Mouse (Mus musculus) heart, adult 8-10 months (tissue): ENCODE results near the gene Psmd2. TPM values are rescaled to one million over a fixed set of nuclear protein-coding genes. Genes with fewer than 3 reads are reported as not detected.

Experiments used
- DNase-seq: peaks from one replicate; pipeline ENCODE4 v3.0.0; 2022; ENCODE audit warnings: low spot score
- microRNA-seq: library from miRNA; unstranded; fragments of <30 nt; microRNA quantifications from one replicate; pipeline ENCODE4 v1.2.0, GENCODE M21; 2022
- total RNA-seq, 4 experiments: library from RNA; stranded (reverse); gene quantifications; 2 replicates each; pipeline ENCODE4 v1.2.4; 2022

Psmd2 gene
- total RNA-seq, 4 experiments from 2014 or later = 198 to 209 (median 203) TPM

DNA sequence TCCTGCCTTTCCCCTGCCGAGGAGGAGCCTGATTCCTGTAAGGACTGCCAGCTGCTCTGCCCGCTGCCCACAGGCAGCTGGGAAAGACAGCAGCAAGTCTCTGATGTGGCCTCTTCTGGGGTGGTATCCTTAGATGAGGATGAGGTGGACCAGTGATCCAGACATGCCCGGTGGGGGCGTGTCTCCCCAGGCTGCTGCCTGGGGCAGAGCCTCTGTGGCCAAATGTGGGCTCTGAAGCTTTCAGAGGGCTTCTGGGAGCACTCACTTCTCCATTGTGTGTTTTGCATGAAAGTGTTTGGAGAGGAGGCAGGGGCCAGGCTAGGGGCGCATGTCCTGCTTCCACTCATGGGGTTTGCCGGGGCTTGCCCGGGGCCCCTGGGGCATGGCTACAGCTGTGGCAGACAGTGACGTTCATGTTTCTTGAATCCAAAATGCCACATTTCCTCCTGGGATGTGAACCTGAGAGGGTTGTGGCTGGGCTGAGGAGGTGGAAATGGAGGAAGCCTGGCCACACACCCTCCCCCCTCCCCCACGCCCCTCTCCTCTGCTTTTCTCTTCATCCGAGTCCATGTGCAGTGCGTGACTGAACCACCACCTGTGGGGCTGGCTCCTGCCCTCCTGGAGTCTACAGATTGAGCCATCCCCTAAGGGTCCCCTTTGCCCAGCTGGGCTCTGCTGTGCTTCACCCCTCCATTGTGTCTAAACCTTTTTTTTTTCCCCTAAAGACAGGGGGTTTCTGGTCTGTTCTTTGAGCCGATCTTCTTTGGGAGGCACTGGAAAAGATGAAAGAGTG lies 50.5 kb downstream of the Psmd2 start:
- no peak for DNase-seq

GRCm38 (mm10) chr16:20702522-20702893 lies 51.1 kb downstream of the Psmd2 start:
- DNase-seq = peak; percentile 52

DNA sequence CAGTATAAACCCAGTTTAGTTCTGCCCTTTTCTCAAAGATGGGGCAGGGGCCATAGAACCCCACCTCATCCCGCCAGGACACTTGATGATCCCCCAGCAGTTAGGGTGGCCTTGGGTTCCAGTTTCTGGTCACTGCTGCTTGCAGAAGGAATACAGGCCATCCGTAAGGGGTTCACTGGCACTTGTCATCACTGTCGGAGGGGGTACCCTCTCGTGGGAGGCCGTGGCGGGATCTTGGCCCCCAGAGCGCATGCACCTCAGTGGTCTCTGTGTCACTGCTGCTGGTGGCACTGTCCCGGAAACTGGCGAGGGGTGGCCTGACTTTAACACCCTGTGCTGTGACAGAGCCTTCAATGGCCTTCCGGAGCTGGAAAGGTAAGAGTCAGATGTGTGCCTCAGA lies 51.6 kb downstream of the Psmd2 start:
- no peak for DNase-seq

DNA sequence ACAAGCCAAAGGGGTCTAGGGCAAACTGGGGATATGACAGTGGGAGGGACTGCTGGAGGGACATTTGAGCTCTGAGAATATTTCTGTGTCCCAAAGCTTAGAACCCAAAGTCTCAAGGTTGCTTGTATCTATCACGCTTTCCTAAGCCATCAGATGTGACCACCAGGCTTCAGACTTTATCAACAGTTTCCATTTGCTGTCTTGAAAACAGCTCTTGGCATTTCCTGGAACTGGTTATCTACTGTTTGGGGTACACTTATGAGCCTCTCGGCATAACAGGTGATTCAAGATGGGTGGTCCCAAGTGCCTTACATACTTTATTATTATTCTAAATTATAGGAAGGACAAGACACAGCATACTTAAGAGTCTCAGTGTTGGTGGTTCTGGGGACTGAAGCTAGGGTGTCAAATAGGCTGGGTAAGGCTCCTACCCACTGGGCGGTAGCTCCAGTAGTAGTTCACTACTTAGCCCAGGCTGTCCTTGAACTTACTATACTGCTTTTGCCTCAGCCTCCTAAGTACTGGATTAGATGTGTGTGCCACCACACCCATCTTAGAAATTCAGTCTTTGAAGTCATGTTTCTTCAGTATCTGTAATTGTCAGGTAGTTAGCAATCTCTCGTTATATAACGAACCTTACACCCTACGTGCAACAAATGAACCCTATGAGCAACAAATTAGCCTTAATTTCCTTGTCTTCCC lies 52.4 kb downstream of the Psmd2 start:
- DNase-seq = no peak

DNA sequence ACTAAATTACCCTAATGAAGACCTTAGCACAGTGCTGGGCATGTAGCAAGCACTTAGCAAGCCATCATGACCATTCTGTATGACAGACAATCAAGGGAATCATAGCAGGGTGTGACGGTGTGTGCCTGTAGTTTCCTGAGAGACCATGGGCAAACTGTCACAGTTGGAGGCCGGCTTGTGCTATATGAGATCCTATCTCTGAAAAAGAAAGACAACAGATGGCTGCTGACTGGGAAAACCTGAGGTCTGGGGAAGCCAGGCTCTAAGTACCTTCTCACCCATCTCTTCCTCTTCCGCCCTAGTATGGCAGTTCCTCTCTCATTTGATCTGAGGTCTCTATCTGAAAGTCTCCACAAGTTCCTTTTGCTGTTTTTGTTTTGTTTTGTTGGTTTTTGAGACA lies 54.3 kb downstream of the Psmd2 start:
- DNase-seq = no peak

GRCm38 (mm10) chr16:20706407-20707055 lies 55.1 kb downstream of the Psmd2 start:
- DNase-seq = no peak

DNA sequence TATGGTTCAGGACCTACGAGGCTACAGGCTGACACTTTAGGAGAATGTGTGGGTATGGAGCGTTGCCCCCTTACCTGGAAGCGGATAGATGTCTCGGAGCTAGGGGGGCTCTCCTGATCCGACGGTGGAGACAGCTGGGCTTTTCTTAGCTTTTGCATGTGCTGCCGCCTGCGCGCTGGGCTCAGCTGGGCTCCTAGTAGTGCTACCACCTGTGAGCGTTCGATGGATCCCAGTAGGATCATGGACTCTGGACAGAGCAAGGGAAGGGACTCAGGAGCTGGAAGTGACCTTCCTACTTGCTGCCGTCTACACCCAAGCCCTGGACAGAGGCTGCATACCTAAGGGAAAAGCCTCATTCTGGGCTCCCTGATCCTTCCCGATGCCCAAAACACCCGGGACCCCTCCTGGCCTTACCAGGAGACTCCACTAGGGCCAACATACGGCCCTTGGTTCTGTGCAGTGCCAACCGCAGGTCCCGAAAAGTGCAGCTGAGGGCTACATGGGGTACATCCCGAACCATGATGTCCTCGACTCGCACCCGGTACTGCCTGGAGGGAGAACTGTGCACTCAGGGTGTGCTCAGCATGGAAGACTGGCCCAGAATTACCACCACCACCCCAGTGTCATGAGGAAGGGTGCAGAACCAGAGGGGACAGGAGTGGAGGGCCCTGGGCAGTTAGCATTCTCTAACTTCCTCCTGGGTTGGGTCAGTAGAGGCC lies 56.9 kb downstream of the Psmd2 start:
- DNase-seq = no peak

GRCm38 (mm10) chr16:20708939-20709734 lies 57.7 kb downstream of the Psmd2 start:
- DNase-seq = no peak

DNA sequence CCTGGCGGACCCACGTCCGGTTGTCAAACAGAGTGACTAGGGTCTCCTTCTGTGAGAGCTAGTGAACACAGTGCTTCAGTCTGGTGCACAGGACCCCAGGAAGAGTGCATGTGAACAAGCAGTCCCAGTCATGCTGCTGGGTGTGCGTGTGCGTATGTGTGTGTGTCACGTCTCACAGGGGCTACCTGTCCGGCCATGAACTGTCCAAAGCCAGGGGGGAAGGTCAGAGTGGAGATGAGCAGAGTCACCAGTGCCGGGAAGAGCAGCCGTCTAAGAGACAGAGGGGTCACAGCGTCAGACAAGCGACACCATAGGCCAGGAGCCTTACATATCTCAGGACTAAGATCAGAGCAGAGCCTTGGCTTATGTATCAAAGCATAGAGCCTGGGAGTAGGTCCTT lies 58.9 kb downstream of the Psmd2 start:
- DNase-seq = no peak

DNA sequence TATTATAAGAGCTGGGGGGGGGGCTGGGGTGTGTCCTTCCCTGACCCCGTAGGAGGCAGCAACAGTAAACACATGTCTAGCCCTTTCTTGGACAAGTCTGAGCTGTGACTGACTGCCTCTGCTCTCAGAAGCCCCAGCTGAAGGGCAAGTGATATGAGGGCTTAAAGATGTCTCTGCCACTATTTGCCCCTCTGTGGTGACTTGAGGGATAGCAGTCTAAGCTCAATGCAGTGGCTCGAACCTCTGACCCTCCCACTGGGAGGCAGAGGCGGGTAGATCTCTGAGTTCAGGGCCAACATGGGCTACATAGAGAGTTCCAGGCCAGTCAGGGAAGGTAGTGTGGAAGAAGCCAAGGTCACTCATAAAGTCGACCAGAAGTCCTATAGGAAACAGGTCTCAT lies 59.4 kb downstream of the Psmd2 start:
- no peak for DNase-seq

GRCm38 (mm10) chr16:20712190-20712589 lies 60.7 kb downstream of the Psmd2 start:
- no peak for DNase-seq

- DNase-seq = no peak
These were observed 61.4 kb downstream of the Psmd2 start for GRCm38 (mm10) chr16:20712889-20713288.

Small RNA genes lying within 50 kb of the gene (microRNA-seq; reads per million reads assigned to microRNA genes)
- 0.84 reads per million for gene Mir1224

Other genes with a start within 250 kb of the Psmd2 start
- 10 to 100 TPM; 26.5 to 31.1 (median 27.8) TPM for gene Abcc5, start 225.3 kb upstream of the Psmd2 start, total RNA-seq
- gene Eif2b5, start 152.8 kb upstream of the Psmd2 start, total RNA-seq = 10 to 100 TPM; 50.5 to 59.7 (median 55.2) TPM
- 10 to 100 TPM; 45.9 to 51.0 (median 48.2) TPM for gene Dvl3, start 134.7 kb upstream of the Psmd2 start, total RNA-seq
- gene Ap2m1, start 116.2 kb upstream of the Psmd2 start, total RNA-seq = 100 to 1,000 TPM; 186 to 215 (median 203) TPM
- gene Abcf3, start 103.1 kb upstream of the Psmd2 start, total RNA-seq = 10 to 100 TPM; 62.4 to 85.5 (median 78.0) TPM
- under 1 TPM in 3 of 4 experiments, not detected in 1; 0.49 to 0.71 (median 0.69) TPM for gene Vwa5b2, start 62.2 kb upstream of the Psmd2 start, total RNA-seq
- gene Eef1akmt4, start 40.1 kb upstream of the Psmd2 start, total RNA-seq = 1 to 10 TPM; 5.9 to 8.2 (median 7.6) TPM
- not detected for gene Gm49333, start 40.0 kb upstream of the Psmd2 start, total RNA-seq
- 10 to 100 TPM in 1 of 4 experiments, 1 to 10 TPM in 3; 7.3 to 11.2 (median 8.9) TPM for gene Alg3, start 39.9 kb upstream of the Psmd2 start, total RNA-seq
- gene Camk2n2, start 30.4 kb upstream of the Psmd2 start, total RNA-seq = 1 to 10 TPM in 3 of 4 experiments, under 1 TPM in 1; 0.79 to 1.7 (median 1.3) TPM
- under 1 TPM; 0.63 to 0.90 (median 0.73) TPM for gene Ece2, start 21.8 kb upstream of the Psmd2 start, total RNA-seq
- 100 to 1,000 TPM; 388 to 519 (median 472) TPM for gene Eif4g1, start 16.7 kb downstream of the Psmd2 start, total RNA-seq
- 10 to 100 TPM; 26.2 to 47.4 (median 33.0) TPM for gene Fam131a, start 41.6 kb downstream of the Psmd2 start, total RNA-seq
- 10 to 100 TPM in 1 of 4 experiments, 1 to 10 TPM in 3; 7.8 to 11.2 (median 9.1) TPM for gene Polr2h, start 66.0 kb downstream of the Psmd2 start, total RNA-seq
- 1 to 10 TPM; 1.5 to 3.3 (median 2.1) TPM for gene Clcn2, start 66.1 kb downstream of the Psmd2 start, total RNA-seq
- 1 to 10 TPM; 1.4 to 3.3 (median 2.9) TPM for gene Chrd, start 81.5 kb downstream of the Psmd2 start, total RNA-seq
- gene Thpo, start 82.9 kb downstream of the Psmd2 start, total RNA-seq = under 1 TPM in 3 of 4 experiments, not detected in 1; 0.27 to 0.31 (median 0.28) TPM